Mouse (Mus musculus): Measurements from ENCODE around the gene Il1a.

Gene Il1a

DNA sequence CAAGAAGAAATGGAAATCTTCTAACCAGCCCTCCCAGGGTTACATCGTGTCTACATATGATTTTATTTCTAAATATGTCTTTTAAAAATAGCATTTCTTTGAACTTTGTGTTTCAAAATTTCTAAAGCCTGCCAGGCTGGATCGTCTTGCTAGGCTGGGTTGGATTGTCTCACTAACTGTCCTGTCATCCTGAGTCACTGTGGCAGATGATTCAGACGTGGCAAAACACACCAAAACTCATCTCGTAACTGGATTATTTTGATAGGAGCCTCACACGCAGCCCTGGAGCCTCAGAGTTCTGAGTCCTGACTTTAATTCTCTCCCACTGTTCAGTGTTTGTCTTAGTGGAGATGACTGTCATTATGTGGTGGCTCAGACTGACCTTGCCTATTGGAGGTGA, 46.7 kb downstream of the Il1a start:
- no peak for DNase-seq (ENCODE audit: low spot score)

DNA sequence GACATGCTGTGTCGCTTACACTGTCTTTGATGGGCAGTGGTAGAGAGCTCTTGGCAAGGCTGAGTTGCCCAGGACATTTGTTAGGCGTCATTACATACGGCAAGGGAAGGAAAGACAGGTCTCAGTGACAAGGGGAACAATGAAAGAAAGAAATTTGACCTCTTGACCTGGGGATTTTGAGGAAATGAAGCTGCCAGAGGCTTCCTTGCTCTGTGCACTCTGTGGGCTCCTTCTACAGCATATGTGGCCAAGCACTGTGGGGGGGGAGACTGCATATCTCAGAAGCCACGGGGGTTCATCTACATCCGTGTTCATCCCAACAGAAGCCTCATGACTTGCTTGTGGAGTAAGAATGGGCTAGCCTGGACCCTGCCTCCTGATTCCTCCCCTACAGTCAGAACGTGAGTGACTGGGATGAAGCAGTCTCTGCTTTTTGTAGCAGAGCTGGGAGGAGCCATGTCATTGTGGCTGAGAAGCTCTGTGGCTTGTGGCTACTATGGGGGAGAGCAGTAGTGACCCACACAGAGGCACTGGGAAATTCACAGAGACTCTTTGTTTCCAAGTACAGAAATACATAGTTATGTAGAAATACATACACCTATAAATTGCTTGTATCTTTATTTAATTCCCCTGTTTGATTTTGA, 48.5 kb downstream of the Il1a start:
- no peak for DNase-seq (ENCODE audit: low spot score)

DNA sequence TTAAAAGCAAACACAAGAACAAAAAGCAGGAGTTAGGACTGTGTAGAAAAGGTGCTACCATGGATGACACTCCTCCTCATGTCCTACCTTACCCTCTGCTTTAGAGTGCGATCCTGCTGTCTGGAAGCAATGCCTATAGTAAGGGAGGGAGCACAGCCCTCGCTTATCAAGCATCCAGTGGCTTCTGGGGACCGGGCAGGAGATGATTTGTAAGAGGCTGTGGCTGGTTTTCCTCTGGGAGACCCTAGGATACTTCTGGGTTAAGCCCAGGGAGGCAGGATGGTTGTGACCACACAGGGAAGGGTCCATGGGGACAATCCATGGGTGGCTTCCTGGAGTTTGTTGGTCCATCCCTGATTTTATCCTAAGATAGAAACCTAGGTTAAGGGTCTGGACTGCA, 49.1 kb downstream of the Il1a start:
- DNase-seq (ENCODE audit: low spot score): no peak

DNA sequence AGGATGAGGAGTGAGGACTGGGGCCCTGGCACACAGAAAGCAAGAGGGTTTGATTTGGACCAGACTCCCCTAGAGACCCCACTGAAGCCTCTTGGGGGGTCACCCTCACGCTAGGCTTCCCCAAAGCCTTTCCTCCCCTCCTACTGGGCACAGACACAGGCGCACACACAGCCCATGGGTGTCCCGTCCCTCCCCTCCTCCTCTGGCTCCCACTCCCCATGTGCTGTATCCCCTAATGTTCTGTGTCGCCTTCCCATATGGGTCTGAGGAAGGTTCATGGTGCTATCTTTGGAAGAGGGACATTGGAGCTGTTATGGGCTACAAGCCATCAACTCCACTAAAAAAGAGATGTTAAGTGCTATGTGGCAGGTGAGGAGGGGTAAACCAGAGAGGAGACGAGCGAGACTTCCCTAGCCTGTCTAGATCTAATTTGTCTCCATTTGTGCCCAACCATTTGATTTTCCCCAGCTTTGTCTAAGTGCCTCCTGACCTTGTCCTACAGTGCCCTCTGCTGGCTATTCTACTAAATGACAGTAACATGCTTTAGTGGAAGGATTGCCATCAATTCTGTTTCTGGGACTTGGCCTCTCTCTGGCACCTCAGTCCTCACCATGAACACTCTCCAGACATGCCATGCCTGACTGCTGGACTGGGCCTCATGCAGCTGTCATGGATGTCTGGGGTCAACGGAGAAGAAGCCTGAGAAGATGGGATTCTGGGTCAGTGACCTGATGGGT, 51.1 kb downstream of the Il1a start:
- peak; percentile 19 for DNase-seq (ENCODE audit: low spot score)

DNA sequence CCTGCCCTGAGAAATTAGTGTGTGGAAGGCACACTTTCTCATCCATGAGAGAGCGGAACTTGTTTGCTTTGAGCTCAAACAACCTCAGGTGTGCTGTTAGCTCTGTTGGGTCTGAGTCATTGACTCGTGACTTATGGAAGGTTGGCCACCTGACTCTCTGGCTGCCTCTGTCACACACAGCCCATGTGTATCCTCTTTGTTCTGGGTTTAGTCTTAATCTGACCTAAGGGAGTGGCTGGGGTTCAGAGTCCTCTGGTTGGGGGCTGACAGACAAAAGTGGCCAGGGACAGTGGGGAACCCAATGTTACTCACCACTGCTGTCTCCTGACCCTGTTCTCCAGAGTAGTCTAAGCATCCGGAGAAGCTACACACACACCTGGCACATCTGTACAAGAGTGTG, 51.7 kb downstream of the Il1a start:
- DNase-seq (ENCODE audit: low spot score): no peak

DNA sequence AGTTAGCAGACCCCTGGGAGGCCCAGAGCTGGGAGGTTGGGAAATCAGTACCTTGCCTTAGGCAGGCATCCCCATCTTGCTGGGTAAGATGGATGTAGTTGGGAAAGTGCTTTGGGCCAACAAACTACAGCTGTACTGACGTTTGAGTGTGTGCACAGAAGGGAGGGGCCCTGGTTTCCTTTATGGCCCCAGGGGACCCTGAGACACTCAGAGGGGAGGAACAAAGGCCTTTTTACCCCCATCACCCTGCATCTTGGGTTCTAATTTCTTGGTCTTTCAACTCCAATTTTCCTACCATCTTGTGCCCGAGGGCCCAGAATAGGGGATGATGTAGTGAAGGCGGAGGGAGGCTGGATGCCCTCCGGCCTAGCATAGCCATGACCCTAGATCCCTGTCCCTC, 53.8 kb downstream of the Il1a start:
- no peak for DNase-seq (ENCODE audit: low spot score)

DNA sequence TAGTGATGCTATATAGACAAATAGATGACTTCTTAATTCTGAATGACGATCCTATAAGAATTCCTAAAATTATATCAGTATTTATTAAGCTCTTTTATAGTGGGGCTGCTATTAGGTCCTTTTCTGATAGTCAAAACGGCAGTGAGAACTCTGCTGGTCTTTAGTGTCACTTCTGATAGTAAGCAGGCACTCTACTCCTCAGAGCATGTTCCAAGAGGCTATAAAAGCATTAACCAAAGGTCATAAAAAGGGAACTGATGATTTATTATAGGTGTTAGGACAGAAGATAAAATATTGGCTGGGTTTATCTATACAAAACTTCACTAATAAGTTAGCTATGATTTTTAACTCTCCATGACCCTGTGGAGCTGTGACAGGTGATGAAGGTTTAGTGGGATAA, 55.7 kb downstream of the Il1a start:
- no peak for DNase-seq (ENCODE audit: low spot score)

DNA sequence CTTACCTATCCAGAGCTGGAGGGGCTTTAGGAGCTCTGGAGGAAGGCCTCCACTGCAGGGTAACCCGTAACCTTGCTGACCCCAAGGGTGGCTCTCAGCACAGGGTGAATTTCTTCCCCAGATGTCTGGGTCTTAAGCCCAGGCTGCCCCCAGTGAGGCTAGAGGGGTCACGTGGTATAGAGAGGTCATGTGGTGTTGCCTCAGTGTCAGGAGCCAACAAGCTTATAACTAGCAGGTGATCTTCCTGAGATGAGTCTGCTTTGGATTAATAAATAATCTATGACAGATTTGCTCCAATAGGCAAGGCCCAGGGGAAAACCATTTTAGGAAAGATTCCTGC, 56.2 kb downstream of the Il1a start:
- no peak for DNase-seq (ENCODE audit: low spot score)

DNA sequence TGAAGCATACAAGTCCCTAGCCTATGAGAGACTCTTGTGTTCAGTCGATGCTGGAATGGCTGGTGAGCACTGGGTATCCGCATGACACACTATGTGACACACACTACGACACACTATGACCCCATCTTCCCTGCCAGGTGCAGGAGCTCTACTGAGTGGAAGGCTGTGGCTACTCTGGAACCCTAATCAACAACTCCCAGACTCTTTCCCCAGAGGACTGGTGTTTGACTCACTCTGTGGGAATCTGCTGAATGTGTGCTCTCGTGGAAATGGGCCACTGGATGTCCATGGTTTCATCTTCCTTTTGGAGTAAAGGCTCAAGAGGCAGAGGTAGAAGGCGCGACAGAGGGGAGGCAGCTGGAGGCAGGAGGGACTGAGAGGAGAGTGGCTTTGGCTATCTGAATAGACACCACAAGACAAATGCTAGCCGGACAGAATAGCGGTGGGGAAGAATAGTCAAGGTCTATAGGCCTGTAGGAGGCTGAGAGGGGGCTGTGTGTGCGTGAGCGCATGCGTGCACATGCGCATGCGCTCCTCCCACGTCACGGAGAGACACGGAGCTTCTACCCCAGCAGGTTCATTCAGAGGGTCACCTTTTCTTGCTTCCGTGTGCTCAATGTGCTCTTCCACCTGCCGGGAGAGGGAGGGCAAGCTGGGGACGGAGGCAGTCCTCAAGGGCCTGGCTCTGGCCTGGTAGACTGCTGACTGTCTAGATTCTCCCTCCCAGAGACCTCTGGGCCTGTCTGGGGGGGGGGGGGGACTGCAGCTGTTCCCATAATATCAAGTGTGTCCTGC, 56.7 kb downstream of the Il1a start:
- no peak for DNase-seq (ENCODE audit: low spot score)
